Mouse (Mus musculus) A20 (cell line): ENCODE measurements around the gene Bik.

ENCODE experiments used
- DNase-seq: peaks from one replicate; pipeline ENCODE4 v3.0.0-alpha.2; 2011; ENCODE audit warnings: low read depth, low spot score

Gene Bik

DNA sequence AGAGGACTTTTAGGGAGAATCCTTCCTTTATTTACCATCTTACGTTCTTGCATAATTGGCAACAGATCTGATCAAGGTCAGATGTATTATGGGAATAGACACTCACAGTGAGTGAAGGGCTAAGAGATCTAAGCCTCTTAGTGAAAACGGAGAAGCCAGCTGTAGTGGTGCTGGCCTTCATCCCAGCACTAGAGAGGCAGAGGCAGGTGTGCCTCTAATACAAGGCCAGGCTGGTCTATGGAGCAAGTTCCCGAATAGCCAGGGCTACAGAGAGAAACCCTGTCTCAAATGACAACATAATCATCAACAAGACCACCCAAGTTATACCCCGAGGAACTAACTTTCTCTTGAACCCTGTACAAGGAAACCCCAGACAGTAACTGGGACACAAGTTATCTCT, 56.3 kb downstream of the Bik start:
- no peak for DNase-seq

DNA sequence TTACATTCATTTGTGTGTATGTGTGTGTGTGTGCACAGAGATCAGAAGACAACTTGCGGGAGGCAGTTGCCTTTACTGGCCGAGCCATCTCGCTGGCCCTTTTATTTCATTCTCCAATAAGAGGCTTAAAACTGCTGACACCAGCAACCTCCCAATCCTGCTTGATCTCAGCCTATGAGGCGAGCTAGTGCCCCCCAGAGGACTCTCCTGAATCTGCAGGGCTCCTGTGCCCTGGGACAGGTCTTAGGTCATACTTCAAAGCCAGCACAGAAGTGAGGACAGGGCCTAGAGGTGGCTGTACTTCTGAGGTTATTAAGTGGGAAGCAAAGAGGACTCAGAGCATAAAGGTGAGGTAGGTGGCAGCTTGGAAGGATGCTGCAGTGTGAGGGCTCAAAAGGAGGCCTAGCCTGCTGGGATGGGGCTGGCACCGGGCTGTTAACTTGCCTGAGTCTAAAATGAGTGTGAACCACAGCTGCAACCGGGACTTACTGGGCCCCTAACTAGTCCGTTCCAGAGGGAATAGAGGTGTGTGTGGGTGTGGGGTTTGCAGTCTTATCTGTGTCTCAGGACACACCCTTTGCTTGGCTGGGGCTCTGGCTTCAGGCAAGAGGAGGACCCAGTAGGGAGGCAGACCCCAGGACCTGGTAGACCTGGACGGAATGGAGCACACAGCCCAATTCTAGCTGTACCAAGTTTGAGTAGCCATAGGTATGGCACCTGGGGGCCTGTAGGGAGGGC, 56.9 kb downstream of the Bik start:
- DNase-seq, result peak; percentile 50

DNA sequence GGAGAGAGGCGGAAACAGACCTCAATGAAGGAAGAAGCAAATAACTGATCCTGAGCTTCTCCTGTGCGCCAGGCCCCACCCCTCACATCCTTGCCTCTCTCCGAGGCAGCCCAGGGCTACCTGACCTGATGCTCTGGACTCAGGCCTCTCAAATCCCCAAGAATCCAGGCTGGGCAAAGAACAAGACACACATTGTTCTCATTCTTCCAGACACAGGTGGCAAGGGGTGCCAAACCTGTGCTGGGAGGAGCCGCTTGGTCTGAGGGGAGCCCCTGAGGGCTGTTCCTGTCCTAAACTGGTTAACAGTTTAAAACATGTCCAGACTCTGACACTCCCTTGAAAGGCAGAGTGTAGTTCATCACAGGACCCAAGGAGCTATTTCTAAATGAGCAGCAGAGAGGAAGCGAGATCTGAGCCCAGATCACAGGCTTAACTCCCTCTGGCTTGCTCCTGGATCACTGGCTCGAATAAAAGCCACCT, 58.1 kb downstream of the Bik start:
- DNase-seq, result no peak

DNA sequence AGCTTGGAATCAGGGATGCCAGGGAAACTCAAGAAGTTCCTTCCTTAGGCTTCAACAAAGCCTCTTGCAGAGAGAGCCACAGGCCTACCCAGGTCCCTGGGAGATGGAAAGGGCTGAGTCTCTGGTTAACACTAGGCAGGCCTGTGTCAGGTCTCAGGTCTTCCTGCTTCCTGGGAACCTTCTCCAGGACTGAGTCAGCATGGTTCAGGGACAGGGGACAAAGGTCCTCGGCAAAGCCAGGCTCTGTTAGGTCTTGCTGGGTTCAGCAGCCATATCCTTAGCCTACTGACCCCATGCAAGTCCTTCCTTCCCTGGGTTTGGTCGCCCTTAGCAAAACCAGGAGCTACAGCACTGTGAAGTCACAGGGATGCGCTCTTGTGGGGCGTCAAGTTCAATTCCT, 64.2 kb downstream of the Bik start:
- DNase-seq, result no peak

DNA sequence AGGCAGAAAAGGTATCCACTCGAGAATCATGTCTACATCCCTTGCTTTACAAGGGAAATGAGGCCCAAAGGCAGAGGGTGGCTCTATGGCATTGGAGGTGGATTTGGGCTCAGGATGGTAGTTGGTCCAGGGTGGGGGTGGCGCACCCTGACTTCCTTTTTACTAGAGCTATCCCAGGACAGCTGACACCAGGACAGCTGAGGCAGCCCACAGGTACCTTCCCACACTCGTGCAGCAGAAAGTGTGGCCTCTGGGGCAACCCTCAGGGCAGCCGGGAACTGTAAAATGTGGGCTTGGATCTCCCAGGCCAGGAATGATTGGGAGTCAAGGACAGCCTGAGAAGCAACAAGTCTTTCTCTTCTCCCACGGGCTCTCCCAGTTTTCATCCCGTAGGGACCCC, 65.1 kb downstream of the Bik start:
- DNase-seq, result no peak

DNA sequence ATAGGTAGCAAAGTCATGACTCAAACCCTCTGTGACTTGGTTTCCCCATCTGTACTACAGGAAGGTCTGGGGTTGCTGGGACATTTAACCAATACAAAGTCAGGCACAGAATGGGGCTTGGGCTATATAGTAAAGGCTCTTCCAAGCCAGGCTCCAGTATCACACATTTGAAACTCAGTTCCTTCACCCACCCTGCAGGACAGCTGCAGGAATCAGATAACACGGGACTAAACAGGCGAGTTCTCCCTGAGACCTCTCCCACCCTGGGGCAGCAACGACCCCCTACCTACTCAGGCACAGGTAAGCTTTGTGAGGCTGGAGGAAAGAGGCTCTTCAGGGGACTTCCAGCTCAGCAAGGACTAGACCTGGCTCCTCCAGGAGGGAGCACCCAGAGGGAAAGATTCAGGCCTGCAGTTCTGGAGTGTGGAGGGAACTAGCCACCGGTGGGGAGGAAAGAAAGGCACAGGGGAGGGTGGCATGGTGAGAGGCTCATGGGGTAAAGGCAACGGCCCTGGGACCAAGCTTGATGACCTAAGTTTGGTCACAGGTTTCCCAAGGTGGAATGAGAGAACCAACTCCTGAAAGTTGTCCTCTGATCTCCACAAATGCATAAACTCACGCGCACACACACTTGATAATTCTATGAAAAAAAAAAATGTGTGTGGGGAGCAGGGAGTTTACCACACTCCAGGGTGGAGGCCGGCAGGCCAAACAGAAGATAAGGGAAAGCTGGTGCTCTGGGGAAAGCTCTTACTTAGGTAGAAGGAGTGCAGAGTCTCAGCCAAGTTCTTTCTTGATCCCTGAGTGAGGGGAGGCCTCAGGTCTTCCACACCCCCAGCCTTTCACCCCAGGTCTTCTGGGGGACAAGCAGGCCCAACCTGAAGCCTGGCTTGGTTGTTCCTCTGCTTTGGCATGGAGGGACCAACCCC, 65.9 kb downstream of the Bik start:
- DNase-seq, result no peak

DNA sequence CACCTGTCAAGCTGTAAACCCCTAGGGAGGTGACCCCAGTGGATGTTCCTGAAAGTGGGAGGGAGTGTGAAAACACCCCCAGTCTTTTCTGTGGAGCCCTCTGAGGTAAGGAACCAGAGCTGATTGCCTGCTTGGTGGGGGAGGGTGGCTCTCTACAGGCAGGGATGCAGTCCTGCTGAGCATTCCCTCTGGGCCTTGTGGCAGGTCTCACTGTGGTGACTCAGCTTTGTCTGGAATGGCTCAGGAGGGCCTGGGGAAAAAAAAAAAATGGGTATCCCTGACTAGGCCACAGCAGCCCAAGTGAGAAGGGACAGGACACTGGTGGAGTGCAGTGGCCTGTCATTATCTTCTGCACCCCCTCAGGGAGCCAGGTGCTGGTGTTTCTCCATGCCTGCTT, 66.5 kb downstream of the Bik start:
- DNase-seq, result no peak

DNA sequence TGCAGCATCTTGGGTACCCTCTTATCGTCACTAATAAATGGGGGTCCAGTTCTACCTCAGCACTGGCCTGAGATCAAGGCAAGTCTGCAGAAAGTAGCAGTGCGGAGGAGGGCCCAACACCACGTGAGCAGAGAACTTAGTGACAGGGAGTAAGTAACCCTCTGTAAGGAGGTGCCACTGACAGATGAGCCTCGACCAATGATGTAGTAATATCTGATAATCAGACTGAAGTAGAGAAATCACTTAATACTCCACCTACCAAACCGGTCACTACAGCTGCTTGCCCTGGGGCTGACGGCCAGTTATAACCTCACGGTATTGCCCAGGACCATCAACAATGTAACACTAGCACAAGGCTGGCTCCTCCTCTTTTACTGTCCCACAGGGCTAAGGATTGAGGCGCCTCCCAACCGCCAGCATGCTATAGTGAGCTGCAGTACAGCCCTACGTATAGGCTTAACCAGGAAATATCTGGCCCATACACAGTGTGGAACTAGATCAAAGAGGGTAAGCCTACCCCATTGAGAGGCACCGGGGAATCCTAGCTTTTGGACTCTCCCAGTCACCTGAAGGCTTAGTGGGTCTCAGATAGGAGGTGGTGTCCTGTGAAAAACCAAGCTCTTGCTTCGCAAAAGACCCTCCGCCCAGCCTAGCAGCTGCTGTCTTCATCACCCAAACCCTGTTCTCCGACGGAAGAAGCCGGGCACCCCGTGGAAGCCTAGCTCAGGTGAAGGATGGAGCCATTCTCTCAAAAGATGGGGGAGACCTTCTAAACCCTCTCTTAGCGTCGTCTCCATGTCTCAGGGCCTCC, 67.2 kb downstream of the Bik start:
- DNase-seq, result peak; percentile 45
